Mouse (Mus musculus) fat pad, adult 2 months (tissue): ENCODE measurements around the gene Eftud2.

Experiments
- DNase-seq: peaks from one replicate; pipeline ENCODE4 v3.0.0-alpha.2; 2011; ENCODE audit warnings: low read depth, low spot score; ENCODE audit errors: extremely low read depth

Gene Eftud2

DNA sequence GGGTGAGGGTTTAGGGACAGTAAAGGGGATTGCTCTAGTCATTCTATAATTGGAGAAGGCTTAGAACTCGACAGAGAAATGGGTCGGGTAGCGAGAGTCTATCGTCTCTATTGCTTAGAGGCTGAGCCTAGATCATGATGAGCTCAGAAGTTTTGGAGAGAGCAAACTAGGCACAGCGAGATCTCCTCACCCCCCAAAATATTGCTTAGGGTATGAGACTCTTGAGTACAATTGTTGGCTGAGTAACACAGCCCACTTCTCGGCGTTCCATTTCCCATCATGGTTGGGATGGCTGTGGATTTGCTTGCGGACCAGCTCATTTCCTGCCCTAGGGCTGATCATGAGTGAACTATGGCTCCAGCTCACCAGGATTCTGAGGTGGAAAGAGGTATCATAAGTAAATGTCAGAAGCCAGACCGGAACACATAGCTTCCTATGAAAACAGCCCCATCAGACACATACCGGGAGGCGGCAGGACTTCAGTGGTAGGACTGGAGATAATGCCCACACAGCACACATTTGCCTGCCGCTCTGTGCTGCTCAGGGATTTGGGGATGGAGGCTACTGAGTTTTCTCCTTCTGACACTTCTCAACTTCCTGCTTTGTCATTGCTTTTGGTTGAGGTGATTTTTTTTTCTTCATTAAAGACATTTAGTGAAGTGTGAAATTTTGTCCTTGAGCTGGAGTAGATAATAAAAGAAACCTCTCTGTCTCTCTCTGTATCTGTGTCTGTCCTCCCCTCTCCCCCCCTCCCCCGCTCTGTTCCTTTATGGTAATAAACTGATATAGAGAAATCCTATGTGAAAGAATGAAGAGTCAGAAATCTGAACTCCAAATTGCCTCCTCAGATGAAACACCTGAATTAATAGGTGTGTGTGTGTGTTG lies 771 bp upstream of the Eftud2 start:
- no peak for DNase-seq

DNA sequence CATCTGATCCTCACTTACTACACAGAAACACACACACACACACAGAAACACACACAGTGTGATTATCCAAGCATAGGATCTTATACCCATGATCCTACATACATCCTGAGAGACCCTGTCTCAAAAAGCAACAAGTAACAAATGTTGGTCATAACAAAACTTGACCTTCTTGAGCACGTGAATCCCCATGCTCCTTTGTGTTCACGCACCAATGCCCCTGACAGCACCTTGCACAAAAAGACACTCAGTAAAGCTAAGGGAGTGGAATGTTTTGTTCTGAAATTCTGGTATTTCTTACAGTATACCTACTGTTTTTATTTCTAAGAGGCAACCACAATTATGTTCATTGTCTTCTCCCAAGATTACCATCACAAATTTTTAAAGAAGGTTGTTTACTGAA lies 1.2 kb downstream of the Eftud2 start:
- DNase-seq: no peak

DNA sequence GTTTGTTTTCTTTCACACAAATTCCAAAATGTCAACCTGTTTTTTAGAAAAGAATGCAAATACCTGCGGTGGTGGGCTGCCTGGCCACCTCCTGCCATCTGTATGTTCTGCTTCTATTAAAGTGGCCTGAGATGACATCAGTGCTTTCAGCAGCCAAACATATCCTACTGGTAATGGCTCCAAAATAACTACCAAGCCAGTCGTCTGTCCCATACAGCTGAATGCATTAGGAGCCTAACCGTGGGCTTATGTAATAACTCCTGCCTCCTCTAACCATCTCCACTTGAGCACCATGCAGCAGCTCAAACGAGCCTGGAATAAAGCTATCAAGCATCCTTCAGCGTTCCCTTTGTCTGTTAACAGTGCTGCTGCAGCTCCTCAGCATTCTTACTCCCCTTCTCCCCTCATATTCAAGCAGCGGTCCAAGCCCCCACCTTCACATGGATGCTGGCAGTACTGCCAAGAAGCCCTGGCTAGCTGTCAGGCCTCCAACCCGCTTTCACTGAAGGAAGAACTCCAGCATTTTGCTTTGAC lies 5.9 kb downstream of the Eftud2 start:
- no peak for DNase-seq

DNA sequence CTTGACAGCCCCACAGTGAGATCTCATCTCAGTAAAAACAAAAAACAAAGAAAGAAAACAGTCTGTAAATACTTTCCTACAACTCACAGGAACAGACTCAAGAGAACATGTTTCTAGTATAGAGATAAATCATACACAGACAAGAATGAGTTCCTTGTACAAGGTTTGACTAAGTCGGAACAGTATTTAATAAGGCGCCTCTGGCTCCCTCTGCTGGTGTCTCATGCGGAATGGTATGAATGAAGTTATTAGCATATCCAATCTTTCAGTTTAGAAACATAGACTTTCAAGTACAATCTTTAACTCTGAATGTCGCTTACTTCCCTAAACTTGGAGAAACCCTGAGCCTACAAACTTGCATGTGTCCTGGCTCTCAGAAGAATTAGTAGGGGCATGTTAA lies 16.5 kb downstream of the Eftud2 start:
- DNase-seq: no peak

DNA sequence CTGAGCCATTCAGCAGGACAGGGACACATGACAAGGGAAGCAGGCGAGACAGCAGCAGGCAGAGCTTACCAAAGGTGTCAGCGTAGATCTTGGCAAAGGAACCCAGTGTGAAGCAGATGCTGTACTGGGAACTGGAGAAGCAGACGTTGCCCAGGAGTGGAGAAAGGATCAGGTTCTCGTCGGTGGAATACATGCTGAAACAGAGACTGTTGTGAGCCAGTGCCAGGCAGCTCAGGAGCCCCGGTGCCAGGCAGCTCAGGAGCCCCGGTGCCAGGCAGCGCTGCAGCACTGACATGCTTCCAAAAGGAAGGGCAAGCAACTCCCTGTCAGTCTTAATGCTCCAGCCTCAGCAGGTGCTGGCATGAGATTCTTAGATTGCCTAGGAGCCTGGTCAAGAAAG lies 20.9 kb downstream of the Eftud2 start:
- DNase-seq: no peak

DNA sequence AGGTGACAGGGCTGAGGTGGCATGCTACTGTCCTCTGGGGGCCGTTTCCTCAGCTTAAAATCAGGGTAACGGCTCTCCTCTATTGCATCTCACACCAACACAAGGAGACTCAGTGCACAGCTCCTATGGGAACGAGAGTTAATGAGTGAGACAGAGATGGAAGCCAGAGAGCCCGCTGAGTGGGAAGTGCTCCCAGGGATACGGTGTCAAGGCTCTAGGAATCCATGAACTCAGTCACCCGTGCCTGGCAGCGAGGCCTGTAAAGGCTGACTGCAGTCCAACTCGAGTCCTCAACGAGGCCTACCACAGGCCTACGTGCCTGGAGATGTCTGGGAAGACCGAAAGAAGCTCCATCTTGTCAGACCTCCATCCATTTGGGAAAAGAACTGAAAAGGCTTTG lies 21.8 kb downstream of the Eftud2 start:
- DNase-seq: no peak

DNA sequence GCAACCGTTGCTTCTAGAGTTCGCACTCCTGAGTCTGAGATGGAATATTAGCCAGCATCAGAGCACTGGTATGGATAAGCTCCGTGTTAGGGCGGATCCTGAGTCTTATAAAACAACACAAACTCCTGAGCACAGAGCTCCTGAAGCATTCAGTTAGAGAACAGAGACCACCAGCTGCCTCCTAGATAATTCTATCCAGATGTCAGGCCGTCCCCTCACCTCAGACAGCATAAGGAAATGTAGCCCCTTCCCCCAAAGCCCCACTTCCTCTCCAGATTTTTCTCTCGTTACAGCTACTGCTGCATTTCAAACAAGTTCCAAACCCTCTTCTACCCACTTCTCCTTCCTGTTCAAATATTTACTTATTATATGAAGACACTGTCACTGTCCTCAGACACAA lies 24.8 kb downstream of the Eftud2 start:
- no peak for DNase-seq

DNA sequence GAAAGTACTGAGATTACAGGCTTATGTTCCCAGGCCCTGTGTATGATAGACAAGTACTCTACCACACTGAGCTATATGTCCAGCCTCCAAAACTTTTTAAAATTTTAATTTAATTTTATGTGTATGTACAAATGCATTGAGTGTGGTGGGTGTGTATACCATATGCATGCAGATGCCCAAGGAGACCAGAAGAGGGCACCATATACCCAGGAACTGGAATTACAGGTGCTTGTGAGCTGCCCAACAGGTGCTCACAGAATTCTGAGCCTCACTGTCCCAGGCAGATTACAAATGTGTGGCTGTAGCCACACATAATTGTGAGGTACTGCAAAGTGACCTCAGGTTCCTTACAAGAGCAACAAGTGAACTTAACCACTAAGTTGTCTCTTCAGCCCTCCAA lies 27.0 kb downstream of the Eftud2 start:
- no peak for DNase-seq

DNA sequence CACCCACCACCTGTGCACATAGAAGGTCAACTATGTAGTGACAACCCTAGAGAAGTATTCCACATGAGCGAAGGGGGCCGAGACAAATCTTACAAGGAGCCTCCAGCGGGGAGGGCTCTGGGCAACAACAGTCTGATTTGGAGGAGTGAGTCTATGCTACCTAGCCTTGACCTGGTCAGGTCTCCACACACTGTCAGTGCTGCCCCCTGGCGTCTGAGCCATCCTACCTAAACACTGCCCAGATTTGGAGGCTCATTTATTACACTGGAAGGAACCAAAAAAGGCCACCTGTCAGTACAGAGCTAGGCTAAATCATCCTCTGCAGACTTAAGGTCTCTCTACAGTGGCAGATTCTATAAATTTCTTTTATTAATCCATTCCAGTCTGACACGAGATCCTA lies 28.9 kb downstream of the Eftud2 start:
- DNase-seq: no peak

DNA sequence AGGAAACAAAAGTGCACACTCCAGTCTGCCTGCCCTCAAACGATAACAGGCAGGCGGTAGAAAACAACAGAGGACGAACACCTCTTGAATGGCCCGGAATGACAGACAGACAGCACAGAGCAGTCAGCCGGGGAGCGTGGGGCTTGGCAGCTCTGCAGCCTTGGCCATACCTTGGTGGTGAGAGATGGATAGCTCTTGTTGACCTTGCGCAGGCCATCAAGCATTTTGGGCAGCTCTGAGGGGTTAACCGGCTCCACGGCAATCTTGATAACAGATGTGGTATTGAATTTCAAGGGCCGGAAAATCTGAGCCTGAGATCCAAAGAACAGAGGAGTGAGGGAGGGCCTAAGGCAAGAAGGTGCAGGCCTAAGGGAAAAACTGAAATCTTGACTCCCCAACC lies 34.9 kb downstream of the Eftud2 start:
- no peak for DNase-seq

DNA sequence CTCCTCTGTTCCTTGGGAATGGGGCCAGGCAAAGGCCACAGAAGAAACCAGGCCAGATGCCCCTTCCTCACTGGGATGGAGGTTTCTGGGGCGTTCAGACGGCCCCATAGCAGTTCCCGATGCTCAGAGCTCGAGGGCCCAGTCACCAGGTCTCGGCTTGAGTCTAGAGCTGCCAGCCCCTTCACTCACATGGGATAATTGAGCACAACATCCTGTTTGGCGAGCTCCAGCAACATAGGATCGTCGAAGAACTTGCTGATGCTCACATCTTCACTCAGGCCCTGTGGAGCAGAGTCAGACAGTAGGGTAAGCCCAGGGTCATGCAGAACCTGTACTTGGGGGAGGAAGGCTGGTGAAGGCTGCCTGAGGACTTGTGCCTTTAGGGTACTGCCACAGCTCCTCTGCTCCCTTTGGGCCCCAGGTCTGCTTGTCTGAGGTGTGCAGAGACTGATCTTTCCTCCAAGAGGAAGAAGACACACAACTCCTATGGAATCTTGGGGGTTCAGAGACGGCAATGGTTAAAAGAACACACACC lies 42.1 kb downstream of the Eftud2 start:
- no peak for DNase-seq

DNA sequence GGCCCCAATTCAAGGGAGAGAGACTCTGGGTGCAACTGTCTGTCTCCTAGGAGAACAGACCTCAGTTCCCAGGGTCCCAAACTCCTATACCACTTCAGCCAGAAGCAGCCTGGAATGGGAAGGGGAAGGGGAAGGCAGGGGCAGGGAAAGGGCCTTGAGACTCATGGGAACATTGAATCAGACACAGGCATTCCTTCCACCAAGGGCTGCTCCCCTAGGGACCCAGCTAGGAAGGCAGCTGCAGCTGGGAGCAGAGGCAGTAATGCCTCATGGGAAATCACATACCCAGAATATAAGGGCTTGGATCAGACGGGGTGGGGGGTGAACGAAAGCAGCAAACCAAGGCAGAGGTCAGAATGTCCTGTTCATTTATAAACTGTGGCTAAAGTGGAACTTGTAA lies 42.7 kb downstream of the Eftud2 start:
- DNase-seq: no peak

DNA sequence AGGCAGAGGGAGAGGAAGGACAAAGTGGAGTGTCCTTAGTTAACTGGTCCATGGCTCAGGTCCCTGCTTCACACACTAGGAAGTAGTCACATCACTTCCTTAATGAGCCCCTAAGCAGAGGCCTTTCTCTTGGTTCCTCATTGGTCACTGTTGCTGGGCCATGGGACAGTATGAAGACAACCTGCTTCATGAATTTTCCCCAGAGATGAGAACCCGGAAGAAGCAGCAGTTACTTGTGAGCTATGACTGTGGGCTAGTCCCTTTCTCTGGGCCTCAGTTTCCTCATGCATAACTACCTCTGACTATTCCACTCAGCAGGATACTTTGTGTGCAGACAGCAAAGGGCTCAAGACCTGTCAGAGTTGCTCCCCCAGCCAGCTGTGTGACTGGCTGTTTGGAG lies 43.4 kb downstream of the Eftud2 start:
- no peak for DNase-seq

DNA sequence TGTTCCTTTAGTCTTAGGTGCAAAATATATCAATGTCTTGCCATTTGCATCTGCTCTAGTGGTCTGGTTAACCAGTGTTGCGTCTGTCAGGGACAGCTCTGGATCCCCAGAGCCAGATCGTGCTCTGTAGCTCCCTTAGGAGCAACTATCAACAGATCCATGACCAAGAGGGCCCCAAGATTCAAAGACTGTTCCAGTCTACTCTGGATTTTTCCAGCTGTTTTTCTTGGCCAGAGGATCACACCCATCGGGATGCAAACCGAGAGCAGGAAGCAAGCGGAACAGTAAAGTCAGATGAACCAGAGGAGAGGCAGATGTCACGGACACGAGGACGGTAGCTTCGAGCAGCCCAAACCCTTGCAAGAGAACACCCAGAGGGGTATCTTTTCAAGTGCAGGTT lies 44.6 kb downstream of the Eftud2 start:
- no peak for DNase-seq

DNA sequence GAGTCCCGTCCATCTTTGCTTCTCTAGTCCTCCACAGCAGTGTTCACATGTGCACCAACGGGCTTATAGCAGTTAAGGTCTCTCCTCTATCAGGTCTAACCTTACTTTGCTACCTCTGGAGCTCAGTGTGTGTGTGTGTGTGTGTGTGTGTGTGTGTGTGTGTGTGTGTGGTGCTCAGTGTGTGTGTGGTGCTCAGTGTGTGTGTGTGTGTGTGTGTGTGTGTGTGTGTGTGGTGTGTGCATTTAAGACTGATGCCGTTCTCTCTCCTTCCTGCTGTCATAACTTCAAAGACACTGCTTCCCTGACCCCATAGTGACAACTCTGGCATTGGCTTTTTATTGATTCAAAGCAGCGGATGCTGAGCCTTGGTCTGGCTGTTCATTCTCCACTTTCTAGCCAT lies 45.2 kb downstream of the Eftud2 start, which contains the start of gene Higd1b:
TSS of gene Higd1b (plus strand) at position 301 of the 400 bp plus-strand sequence.
- DNase-seq: no peak

DNA sequence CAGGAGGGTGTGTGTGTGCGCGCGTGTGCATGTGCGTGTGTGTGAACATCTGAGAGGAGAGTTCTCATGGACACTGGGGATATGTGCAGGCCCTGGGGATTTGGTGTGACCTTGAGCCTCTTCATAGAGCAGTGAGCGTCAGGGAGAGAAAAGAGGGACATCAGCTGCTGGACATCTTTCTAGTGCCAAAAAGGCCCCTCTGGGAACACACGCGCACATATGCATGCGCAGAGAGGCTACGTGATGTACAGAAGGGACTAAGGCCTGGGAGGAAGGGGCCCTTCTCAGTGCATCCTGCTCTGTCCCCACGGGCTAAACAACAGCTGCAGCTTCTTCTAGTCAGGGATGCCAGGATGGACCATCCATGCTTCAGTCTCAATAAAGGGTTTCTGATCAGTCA lies 46.6 kb downstream of the Eftud2 start:
- DNase-seq: no peak

DNA sequence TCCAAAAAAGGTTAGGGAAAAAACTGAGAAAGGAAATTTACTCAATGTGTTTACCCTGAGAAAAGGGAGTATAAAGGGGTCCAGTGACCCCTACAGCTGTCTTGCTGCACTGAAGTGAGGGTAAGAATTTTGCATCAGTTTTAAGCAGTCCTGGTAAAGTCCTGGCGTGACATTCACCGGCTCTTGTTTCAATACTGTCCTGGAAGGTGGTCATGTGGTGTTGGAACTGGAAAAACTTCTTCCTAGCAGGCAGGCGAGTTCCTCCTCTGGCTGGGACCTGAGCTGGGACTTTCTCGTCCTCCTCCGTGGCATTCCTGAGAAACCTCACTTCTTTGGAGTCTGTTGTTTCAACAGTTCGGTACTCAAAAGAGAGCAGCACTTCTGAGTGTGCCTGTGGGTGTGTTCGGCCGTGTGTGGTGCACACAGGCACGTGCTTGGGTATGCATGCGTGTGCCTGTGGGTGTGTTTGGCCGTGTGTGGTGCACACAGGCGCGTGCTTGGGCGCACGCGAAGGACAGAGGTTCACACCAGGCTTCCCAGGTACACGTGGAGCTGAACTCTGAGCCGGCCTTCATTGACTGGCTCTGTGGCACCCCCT lies 48.0 kb downstream of the Eftud2 start:
- DNase-seq: no peak

DNA sequence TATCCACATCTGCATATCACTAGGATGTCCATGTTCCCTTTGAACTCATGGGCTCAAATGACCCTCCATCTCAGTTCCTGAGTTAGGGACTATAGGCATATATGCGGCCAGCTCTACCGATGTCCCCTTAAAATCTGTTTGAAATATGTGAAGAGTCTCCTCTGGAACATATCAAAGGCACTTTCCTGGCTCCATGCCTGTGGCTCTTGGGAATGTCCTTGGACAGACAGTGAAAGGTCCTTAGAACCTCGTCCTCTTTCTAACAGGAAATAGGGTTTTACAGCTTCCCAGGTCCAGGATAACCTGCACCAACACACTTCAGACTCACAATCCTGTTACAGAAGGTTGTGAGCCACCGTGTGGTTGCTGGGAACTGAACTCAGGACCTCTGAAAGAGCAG lies 50.5 kb downstream of the Eftud2 start:
- DNase-seq: no peak

DNA sequence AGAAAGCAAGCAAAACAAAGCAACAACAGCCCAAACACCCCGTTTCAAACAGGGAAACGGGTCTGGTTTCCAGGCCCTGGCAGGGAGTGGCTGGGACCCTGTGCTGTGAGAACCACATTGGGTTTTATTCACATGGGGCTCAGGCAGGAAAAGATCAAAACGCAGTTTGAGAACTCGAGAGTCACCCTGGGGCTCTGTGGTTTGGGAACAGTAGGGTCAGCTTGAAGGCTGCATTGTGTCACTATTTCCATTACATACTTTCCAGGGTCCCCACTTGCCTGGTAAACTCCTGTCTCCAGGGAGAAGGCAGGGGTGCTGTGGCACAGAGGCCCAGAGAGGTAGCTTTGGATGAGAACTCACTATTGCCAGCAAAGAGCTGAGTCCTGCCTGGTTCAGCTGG lies 53.7 kb downstream of the Eftud2 start:
- no peak for DNase-seq

DNA sequence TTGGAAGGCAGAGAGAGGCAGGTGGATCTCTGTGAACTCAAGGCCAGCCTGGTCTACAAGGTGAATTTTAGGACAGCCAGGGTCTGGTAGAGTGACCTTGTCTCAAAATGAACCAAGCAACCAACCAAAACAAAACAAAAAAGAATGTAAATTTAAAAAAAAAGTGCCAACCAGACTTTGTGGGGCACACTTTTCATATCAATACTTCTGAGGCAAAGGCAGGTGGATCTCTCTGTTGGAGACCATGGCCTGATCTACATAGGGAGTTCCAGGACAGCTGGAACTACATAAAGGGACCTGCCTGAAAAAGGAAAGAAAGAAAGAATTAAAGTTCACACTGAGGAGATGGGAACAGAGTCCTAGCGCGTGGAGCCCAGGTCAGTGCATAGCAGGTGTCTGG lies 54.3 kb downstream of the Eftud2 start:
- DNase-seq: no peak

DNA sequence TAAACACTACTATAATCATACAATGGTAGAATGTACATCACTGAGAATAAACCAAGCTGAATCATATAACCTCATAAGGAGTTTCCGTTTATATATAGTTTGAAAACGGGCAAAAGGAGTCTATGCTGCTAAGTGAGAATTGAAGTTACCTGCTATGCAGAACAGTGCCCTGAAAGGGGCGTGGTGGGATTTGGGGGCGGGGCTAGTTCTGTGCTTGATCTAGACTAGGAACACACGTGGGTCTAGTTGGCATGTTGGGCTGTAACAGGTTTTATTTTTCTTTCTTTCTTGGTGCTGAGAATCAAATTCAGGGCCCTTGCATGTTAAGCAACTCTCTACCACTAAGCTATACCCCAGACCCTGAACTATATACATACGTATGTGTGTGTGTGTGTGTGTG lies 59.6 kb downstream of the Eftud2 start:
- DNase-seq: no peak

DNA sequence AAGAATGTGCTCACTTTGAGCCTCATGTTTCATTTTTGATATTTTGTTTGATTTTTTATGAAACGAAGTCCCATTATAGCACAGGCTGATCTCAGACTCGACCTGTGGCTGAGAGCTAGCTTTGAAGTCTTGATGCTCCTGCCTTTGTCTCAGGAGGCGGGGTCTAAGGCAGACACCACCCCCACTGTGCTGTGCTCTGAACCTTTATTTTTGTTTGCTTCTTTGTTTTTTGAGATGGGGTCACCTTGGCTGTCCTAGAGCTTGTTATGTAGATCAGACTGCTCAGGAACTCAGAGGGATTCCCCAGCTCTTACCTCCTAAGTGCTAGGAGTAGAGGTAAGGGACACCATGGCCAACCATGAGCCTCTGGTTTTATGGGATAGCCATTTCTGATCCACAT lies 60.4 kb downstream of the Eftud2 start:
- no peak for DNase-seq
